Mouse (Mus musculus) urinary bladder, adult 2 months (tissue): ENCODE data around the gene Enho. TPM values are rescaled to one million over a fixed set of nuclear protein-coding genes. Genes with fewer than 3 reads are reported as not detected.

Source experiments
- DNase-seq: peaks from one replicate; pipeline ENCODE4 v3.0.0; 2022; ENCODE audit warnings: low spot score
- polyA plus RNA-seq: library from polyadenylated mRNA; depleted of rRNA; stranded (reverse); fragments of >200 nt; gene quantifications from 2 replicates; pipeline ENCODE4 v1.2.3, GENCODE M21; 2012; rRNA removed

Enho gene
- polyA plus RNA-seq, 1 experiment, result 187 TPM

DNA sequence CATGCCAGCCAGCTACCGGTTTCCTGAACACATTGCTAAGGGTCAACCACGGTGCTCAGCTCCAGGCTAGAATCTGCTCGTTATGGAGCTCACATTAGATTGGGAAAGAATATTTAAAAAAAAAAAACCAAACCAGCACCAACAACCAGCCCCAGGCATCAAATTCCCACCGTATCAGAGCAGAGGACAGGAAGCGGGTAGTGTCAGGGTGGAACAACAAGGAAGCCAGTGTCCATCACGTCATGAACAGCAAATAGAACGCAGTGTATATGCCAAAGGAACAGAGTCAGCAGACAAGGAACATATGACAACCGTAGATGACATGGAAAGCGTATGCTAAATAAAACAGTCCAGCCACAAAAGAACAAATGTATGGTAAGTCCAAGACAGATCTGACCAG lies 7.1 kb downstream of the Enho start:
- DNase-seq, result no peak

DNA sequence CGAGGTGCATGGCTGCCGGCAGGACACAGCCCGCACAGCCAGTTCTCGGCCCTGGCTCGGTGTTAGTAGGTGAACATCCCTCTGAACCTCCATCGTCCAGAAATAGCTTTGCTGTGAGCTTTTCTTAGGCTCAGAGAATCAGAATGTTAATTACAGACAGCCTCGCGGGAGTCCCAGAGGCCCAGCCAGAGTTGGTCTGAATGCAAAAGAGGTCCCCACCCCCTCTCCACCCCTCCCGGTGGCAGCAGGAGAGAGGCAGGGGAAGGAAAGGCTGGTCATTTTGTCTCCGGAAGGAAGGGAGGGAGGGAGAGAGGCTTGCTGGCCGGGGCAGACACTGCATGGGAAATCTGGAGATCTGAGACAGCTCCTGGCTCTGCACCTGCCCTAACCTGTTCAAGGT lies 8.7 kb downstream of the Enho start:
- no peak for DNase-seq

GRCm38 (mm10) chr4:41630196-41630595 lies 9.9 kb downstream of the Enho start:
- DNase-seq, result no peak

DNA sequence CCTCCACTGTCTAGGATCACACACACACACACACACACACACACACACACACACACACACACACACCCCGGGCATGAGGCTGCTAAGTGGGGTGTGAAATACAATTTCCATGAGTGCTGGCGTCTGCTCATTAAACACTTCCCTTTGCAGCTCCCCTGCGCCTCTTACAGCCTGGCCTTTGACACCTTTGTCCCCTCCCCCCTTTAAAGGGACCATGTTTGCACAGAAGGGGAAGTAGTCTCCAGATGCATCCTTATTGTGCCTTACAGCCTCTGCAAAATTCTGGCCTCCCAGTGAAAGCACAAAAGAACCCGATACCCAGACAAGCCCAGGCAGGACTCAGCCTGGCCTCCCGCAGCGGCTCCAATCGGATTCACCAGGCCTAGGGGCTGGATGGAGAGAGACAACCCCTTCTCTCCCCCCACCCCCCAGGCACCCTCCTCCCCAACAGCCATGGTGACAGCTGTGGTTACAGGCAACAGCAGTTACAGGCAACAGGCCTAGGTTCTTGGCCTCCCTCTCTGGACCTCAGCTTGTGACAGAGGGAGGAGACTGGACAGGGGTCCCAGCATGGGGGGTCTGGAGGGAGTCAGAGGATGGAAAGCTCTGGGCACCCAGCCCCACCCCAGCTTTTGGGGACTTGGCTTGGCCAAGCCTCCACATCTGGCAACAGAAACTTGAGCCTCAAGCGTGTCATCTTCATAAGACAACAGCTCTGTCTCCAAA lies 11.8 kb downstream of the Enho start:
- DNase-seq, result no peak

GRCm38 (mm10) chr4:41622071-41622470 lies 18.1 kb downstream of the Enho start:
- DNase-seq, result no peak

DNA sequence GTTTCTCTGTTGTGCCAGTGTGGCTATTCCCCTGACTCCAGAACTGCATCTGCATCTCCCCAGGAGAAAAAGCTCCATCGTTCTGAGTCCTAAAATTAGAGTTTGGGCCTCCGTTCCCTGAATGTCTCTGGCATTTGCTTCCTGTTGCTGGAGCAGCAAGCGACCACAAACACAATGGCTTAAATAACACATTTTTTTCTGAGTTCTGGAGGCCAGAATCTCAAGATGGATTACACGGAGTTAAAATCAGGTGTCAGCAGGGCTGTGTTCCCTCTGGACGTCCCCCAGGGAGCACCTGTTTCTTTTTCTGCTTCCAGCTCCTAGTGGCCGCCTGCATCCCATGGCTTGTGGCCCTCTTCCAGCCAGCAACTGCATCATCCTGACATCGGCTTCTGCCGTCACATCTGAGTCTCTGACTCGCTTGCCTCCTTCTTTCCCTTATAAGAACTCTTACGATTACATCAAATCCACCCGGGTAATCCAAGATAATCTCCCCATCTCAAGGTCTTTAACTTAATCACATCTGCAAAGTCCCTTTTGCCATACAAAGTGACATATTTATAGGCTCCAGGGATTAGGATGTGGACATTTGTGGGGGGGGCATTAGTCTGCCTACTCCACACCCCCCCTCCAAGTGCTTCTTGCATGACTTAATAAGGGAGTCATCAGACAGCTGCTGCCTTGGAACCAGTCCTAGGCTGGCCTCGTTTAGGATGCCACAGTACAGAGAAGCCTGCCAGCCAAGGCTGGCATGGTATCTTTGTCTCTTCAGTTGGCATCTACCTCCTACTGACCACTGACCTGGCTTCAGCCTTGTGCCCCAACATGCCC lies 21.0 kb downstream of the Enho start:
- DNase-seq, result no peak

GRCm38 (mm10) chr4:41615661-41616599 lies 24.2 kb downstream of the Enho start:
- DNase-seq, result no peak

- no peak for DNase-seq
These were observed 26.0 kb downstream of the Enho start for GRCm38 (mm10) chr4:41614156-41614555.

DNA sequence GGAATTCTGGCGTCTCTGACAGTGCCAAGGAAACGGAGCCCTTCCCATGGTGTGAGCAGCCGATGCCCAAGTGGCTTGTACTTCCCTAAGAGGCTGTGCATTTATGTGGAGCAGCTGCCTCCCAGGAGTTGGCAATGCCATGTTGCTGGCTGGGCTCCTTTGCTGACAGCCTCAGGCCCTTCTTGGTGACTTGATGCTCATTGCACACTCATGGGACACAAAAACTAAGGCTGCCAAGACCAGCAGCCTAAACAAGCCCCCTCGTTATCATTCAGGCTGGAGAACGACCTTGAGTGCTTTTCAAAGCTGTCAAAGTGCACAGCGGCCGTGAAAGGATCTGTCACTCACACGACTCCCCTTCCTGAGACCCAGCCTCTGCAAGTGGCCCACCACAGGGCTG lies 28.0 kb downstream of the Enho start:
- DNase-seq, result no peak

DNA sequence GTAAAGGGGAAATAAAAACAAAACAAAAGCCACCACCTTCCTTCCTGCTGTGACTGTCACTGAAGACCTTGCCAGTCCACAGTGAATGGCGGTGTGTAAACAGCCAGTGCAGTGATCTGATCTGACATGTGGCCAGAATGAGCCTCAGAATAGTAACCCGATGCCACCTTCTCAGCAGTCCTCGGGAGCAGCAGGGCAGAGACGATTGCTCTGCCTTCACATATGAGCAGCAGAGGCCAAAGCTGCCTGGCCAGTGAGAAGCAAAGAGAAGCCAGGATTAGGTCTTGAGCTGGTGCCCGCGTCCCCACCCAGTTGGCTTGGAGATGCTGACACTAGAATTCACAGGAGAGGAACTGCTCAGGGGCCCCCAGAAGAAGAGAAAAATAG lies 29.5 kb downstream of the Enho start:
- DNase-seq, result no peak

- no peak for DNase-seq
These were observed 30.2 kb downstream of the Enho start for GRCm38 (mm10) chr4:41609681-41610593.

DNA sequence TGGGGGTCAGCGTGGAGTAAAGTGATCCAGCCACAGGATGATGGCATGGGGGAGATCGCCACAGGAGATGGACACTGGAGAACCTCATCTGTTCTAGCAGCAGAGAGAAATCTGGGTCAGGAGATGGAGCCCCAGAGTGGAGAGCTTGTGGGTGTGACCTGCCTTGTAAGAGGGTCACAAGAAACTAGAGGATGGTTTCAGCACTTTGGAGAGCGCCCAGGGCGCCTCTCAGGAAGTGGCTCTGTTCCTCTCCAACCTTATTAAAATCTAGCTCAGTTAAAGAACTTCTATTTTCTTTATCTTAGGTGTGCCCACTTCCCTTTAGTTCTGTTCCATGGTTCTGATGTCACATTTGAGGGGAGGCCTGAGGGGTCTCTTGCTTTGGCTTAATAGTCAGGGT lies 33.3 kb downstream of the Enho start:
- no peak for DNase-seq

DNA sequence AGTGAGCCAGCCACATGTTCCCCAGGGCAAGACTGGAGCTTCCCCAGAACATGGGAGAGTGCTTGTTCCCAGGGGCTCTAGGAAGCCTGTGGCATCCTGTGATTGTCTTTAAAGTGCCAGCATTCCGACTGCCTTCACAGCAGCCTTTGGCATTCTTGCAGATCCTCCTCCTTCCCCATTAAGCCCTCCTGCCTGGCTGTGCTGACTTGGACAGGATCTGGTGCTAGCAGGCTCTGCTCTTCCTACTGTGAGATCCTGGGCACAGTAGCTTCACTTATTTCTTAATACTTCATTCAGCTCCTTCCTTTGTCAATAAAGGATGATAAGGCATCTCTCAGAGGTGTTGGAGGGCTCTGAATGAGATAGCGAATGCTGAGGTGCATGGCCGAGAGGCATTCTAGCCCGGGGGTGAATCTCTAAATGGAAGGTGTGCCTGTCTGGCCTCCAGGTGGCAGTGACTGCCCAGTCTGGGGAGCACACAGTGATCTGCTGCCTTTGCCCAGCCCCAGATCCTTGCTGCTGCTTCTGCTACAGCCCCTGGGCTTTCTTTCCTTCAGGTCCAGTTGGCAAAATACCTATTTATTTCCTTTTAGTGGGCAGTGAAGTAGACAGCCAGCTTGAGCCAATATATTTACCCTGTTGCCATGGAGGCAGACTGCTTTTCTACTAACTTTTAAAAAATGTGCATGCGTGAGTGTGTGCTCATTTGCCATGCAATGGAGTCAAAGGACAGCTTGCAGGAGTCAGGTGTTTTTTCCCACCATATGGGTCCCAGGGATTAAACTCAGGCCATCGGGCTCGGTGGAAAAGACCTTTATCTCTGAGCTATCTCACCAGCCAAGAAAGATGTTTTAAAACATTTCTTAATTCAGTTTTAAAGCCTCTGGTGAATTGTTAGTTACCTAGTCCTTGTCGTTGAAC lies 35.4 kb downstream of the Enho start:
- DNase-seq, result peak; percentile 13

- DNase-seq, result peak; percentile 9
These were observed 37.3 kb downstream of the Enho start for GRCm38 (mm10) chr4:41602818-41603217.

Other genes with a start within 250 kb of the Enho start
- gene Kif24, start 175.4 kb downstream of the Enho start, polyA plus RNA-seq, result 0.53 and 0.61 TPM in 2 replicates
- 29.5 and 34.6 TPM in 2 replicates for gene Nudt2, start 175.2 kb downstream of the Enho start, polyA plus RNA-seq
- 8.0 and 11.4 TPM in 2 replicates for gene AI464131, start 137.2 kb downstream of the Enho start, polyA plus RNA-seq
- 0.10 and 0.22 TPM in 2 replicates for gene 1110017D15Rik, start 123.0 kb downstream of the Enho start, polyA plus RNA-seq
- 20.9 and 21.3 TPM in 2 replicates for gene Fam219a, start 70.8 kb downstream of the Enho start, polyA plus RNA-seq
- gene Dnaic1, start 70.5 kb downstream of the Enho start, polyA plus RNA-seq, result 85.3 and 93.8 TPM in 2 replicates
- 28.6 and 49.0 TPM in 2 replicates for gene Cntfr, start 56.8 kb upstream of the Enho start, polyA plus RNA-seq
- 77.4 and 78.3 TPM in 2 replicates for gene Il11ra1, start 59.7 kb upstream of the Enho start, polyA plus RNA-seq
- gene Rpp25l, start 73.2 kb upstream of the Enho start, polyA plus RNA-seq, result 32.6 and 40.5 TPM in 2 replicates
- 68.8 and 98.7 TPM in 2 replicates for gene Dctn3, start 82.8 kb upstream of the Enho start, polyA plus RNA-seq
- gene Arid3c, start 90.8 kb upstream of the Enho start, polyA plus RNA-seq, result 1.3 and 1.9 TPM in 2 replicates
- gene Galt, start 114.9 kb upstream of the Enho start, polyA plus RNA-seq, result 64.7 and 65.2 TPM in 2 replicates
- 79.7 and 81.4 TPM in 2 replicates for gene Sigmar1, start 115.8 kb upstream of the Enho start, polyA plus RNA-seq
- 38.0 and 44.4 TPM in 2 replicates for gene Ccl27a, start 133.9 kb upstream of the Enho start, polyA plus RNA-seq